Mouse (Mus musculus) lung, adult 18-20 months (tissue): ENCODE results near the gene Pear1.

Source experiments
- DNase-seq, 2 experiments: peaks; one replicate each; pipeline ENCODE4 v3.0.0; 2022; ENCODE audit warnings: mixed read lengths in 2 of 2

Gene Pear1

DNA sequence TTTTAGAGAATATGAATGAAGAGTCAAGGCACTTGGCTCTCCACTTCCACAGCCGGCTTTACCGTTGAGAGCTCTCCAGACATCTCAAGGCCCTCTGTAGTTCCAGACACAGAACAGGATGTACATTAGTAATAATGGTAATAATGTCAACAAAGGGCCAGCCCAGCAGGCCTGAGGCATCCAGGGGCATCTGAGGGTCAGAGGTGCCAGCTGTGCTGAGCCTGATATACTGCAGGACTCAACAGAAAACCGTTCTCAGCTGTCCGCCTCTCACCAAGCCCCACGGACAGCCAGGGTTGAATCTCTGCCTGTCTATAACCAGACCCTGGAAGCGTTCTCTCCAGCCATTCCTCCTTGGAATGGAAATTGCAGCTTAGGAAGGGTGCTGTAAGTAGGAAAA is 99.5 kb downstream of the Pear1 start:
- no peak for DNase-seq

DNA sequence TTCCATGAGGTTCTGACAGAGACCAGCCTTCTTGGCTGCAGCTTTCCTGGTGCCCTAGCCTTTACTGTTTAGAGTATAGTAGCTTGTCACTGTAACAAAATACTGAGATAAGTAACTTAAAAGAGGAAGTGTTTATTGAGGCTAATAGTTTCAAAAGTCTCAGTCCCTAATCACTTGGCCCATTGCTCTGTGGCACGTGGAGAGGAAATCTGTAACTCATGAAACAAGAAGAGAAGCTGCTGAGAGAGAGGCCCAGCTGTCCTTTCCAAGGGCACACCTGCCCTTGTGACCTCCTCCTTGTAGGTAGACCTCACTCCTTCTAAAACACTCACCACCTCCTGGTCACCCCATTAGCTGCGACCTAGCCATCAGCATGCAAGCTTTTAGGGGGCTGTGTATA is 105.6 kb downstream of the Pear1 start:
- no peak for DNase-seq
